Mouse (Mus musculus): ENCODE measurements around the gene Igbp1. TPM values are rescaled to one million over a fixed set of nuclear protein-coding genes. Genes with fewer than 3 reads are reported as not detected.

The Igbp1 gene
- 67.3 and 72.7 TPM in 2 replicates for polyA plus RNA-seq (2012; ENCODE audit: insufficient read depth, insufficient read length, missing spikeins)

DNA sequence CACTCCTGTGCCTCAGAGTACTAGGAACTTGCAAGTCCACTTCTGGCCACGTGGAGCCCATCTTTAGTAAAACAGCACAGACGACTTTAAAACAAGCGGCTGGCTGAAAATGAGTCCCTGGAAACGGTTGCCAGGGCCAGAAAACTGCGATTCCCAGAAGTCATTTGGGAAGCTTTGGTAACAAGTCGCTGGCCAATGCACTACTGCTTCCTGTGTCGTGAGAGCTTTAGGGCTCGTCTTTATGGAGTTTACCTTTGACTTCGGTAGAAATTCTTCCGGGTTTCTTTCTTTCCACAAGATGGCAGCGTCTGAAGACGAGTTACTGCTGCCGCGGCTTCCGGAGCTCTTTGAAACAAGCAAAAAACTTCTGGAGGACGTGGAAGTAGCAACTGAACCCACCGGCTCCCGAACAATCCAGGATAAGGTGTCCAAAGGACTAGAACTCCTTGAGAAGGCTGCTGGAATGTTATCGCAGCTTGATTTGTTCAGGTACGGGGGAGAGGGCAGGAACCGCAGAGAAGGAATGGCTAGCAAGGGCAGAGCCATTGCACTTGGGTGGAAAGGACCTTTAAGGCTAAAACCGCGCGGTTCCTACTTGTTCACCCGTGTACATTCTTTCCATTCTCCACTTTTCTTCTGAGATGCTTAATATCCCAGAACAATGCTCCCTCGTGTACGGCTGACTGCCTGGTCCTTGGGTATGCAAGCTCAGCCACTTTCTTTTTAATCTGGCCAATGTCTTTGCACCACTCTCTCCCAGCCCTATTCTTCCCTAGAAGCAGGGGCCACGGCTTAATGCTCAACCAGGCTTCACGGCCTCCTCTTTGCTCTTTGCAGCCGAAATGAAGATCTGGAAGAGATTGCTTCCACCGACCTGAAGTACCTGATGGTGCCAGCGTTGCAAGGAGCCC, at the start of gene Igbp1:
Gene Igbp1 (plus strand): TSS at position 224 of the 911 bp plus-strand sequence.
- peak within 1 kb of the TSS; percentile 92 for H3K4me3 ChIP-seq (ENCODE audit: insufficient read depth, low read depth, low read length)
- 0 out of 2 replicates have a peak, but pooled peaks cover 2% of the 10 kb centered on the region for H3K4me1 ChIP-seq (ENCODE audit: control insufficient read depth, insufficient read depth, insufficient read length, low read length)
- H3K27ac ChIP-seq (replicated peaks; ENCODE audit: low read depth, low read length), result peak within 1 kb of the TSS; percentile 72

DNA sequence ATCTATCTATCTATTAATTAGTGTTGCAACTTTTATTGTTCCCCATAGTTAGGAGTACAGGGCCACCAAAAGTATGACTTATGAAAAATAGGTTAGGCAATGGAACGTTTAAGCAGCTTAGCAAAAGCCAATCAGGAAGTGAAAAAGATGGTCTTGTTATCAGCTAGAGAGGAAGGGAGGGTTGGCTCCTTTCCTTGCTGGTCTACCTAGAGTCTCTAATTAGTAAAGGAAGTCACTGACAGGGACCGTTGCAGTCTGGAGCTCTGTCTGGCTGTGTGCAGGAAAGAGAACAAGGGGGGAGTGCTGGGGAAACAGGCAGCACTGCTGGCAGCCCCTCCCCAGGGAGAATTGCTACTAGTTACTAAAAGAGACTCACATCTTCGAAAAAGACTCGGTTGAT, 26.0 kb upstream of the Igbp1 start:
- no peaks in the 10 kb centered on the region for H3K4me1 ChIP-seq (ENCODE audit: control insufficient read depth, insufficient read depth, insufficient read length, low read length)
- H3K4me3 ChIP-seq (ENCODE audit: insufficient read depth, low read depth, low read length), result no peak overlapping the region
- no peak overlapping the region for H3K27ac ChIP-seq (replicated peaks; ENCODE audit: low read depth, low read length)

DNA sequence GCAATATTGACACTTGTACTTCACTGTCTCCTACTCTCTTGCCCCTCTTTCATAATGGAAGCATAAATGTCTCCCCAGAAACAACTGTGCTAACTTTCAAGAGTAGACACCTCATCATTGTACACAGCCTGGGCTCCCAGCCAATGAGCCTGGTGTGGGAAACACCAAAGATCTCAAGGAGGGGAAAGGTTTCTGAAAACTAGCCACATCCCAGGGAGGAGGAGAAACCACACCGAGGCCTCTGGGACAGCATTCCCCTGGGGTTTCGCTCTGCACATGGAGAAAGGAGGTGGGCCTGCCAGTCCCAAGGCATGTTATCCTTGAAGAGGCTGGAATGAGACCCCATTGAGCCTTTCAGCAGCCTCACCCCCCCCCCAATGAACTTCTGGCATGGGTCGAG, 24.0 kb upstream of the Igbp1 start:
- no peak overlapping the region for H3K4me3 ChIP-seq (ENCODE audit: insufficient read depth, low read depth, low read length)
- no peaks in the 10 kb centered on the region for H3K4me1 ChIP-seq (ENCODE audit: control insufficient read depth, insufficient read depth, insufficient read length, low read length)
- no peak overlapping the region for H3K27ac ChIP-seq (replicated peaks; ENCODE audit: low read depth, low read length)

DNA sequence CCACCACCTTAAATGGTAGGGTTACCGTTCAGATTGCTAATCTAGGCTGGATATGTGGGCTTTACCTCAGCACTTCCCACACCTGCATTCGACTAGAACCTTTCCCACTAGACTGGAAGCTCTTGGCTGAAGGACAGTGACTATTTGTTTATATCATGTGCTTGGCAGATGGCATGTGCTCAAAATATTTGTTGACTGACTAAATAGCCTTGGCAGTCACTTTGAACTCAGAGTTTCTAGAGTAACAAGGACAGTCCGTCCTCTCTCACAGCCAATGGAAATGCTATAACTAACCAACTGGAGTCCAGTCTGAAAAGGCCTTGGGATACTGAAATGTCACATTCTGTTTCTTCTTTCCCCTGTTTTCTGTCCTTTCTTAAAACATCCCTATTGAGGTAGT, 22.6 kb upstream of the Igbp1 start:
- no peaks in the 10 kb centered on the region for H3K4me1 ChIP-seq (ENCODE audit: control insufficient read depth, insufficient read depth, insufficient read length, low read length)
- no peak overlapping the region for H3K4me3 ChIP-seq (ENCODE audit: insufficient read depth, low read depth, low read length)
- no peak overlapping the region for H3K27ac ChIP-seq (replicated peaks; ENCODE audit: low read depth, low read length)

DNA sequence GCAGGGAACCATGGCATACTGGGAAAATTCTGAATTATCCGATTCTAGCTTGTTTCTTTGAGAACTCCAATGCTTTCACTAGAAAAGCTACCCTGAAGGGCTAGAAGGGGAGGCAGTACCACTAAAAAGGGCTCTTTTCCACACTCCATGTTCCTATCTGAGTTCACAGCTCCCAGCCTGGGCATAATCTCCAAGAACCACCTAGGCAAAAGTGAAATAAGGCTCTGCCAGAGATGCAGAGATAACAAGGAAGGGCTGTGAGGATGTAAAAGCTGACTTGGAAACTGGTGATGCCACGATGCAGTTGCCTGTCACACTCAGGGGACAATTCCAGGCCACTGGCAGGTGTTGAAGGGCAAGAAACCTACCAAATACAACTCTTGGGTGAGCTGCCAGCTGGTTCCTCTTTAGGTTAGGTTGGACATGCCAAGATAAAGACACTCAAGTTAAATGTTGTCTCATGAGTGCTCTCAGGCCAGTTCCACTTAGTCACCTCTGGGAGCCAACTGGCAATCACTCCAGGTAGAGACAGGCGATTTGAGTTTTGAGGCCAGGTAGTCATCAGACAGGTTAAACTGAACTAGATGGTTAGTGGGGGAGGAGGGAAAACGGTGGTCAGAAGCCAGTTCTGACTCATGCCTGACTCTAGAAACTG, 18.4 kb upstream of the Igbp1 start:
- H3K4me1 ChIP-seq (ENCODE audit: control insufficient read depth, insufficient read depth, insufficient read length, low read length), result no peaks in the 10 kb centered on the region
- no peak overlapping the region for H3K4me3 ChIP-seq (ENCODE audit: insufficient read depth, low read depth, low read length)
- H3K27ac ChIP-seq (replicated peaks; ENCODE audit: low read depth, low read length), result no peak overlapping the region

DNA sequence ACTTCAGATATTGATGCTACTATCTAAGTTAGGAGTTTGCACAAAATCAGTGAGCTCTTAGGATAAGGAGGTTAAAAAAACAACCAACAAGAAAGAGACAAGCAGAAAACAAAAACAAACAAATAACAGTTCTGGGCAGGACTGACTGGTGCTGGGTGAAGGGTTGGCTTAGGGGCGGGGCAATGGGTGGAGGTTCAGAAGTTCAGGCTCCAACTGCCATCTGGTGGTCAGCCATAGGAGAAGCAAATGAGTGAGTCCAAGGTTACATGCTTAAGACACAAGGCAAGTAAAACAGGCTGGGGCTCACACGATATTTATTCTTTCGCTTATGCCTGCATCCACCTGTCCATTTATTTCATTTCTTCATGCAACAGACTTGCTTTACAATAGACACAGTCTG, 13.8 kb upstream of the Igbp1 start:
- Histone ChIP-seq H3K27ac (replicated peaks; ENCODE audit: low read depth, low read length) (no peak overlapping the region), H3K4me1 (ENCODE audit: control insufficient read depth, insufficient read depth, insufficient read length, low read length) (no peaks in the 10 kb centered on the region), H3K4me3 (ENCODE audit: insufficient read depth, low read depth, low read length) (no peak overlapping the region)

DNA sequence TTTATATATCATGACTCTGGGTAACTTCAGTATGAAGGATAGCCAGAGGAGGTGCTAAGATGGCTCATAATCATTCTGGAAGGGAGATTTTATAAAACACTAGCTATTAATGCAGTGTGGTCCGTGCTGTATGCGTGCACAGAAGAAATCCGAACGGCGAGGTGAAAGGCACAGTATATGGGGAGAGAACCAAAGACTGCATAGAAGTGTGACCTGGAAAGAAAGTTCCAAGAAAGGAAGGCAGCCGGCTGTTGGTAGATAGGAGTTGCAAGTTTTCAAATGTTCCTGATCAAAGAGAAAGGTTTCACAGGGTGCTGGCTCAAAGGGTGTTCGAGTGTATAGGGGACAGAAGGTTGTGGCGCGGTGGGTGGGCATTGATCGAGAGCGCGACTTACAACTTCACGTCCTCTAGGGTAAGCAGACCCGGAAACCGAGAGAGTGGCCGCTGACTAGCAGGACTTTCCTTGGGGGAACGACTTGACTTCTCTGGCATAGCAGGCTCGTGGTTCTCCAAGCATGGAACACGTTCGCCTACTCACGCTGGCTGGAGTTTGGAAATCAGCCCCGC, 507 bp upstream of the Igbp1 start:
- peak overlapping the region; percentile 59 for H3K4me3 ChIP-seq (ENCODE audit: insufficient read depth, low read depth, low read length)
- no peak overlapping the region for H3K27ac ChIP-seq (replicated peaks; ENCODE audit: low read depth, low read length)
- H3K4me1 ChIP-seq (ENCODE audit: control insufficient read depth, insufficient read depth, insufficient read length, low read length), result 0 out of 2 replicates have a peak, but pooled peaks cover 2% of the 10 kb centered on the region

DNA sequence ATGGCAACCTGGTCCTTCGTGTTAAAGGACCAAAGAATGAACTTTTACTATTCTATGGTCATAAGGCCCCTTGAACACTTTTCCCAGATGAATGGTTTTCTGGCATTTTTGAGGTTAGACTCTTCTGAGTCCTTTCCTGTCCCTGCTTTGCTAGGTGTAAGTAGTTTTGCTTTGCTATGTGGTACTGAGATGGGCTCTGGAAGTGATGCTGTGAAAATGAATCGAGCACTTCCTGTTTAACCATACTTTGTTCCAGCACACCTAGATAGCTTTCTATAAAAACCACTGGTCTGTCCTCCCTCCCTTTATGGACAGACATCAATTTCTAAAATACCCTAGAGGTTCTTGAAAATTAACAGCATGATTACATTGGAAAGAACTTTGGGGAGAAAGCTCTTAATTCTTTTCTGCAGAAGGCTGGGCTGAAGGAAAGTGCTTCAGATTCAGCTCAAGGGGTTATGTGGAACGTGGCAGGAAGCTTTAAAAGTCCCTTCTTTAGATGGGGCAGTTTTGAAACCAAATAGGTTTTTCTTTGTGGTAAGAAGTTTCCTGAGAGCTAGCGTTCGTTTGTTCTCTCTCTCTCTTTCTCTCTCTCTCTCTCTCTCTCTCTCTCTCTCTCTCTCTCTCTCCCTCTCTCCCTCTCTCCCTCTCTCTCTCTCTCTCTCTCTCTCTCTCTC, 10.2 kb downstream of the Igbp1 start:
- H3K4me3 ChIP-seq (ENCODE audit: insufficient read depth, low read depth, low read length), result no peak overlapping the region
- H3K4me1 ChIP-seq (ENCODE audit: control insufficient read depth, insufficient read depth, insufficient read length, low read length), result no peaks in the 10 kb centered on the region
- no peak overlapping the region for H3K27ac ChIP-seq (replicated peaks; ENCODE audit: low read depth, low read length)

DNA sequence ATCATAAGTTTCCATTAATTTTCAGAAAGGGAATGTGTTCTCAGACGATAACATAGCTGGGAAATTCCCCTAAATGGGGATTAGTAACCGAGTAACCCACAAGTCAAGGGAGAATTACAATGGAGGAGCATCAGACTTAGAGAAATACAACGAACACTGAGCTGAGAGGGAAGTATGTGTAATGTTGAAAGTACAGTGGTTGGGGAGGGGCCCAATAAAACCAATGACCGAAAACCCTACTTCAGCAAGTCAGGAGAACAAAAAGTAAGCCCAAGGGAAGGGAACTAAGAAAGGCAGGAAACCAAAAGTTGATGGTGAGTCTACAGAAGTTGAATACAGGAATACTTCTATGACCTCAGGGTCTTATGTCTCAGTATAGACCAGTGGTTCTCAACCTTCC, 14.1 kb downstream of the Igbp1 start:
- no peak overlapping the region for H3K27ac ChIP-seq (replicated peaks; ENCODE audit: low read depth, low read length)
- H3K4me1 ChIP-seq (ENCODE audit: control insufficient read depth, insufficient read depth, insufficient read length, low read length), result no peaks in the 10 kb centered on the region
- no peak overlapping the region for H3K4me3 ChIP-seq (ENCODE audit: insufficient read depth, low read depth, low read length)

DNA sequence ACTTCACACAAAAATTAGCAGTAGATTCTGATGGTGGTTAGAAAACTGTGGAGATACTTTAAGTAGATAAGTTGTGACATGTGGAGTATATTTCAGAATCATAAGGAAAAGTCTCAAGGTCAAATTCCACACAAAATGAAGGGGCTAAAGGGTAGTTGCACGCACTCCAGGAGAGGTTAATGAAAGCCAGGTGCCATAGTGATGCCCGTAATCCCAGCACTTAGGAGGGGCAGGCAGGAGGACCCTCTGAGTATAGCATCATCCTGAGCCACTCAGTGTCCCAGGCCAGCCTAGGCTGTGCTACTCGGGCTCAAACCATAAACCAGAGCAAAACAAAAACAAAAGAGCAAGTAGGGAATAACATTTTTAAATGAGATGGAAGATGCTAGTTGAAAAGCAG, 15.8 kb downstream of the Igbp1 start:
- no peak overlapping the region for H3K27ac ChIP-seq (replicated peaks; ENCODE audit: low read depth, low read length)

DNA sequence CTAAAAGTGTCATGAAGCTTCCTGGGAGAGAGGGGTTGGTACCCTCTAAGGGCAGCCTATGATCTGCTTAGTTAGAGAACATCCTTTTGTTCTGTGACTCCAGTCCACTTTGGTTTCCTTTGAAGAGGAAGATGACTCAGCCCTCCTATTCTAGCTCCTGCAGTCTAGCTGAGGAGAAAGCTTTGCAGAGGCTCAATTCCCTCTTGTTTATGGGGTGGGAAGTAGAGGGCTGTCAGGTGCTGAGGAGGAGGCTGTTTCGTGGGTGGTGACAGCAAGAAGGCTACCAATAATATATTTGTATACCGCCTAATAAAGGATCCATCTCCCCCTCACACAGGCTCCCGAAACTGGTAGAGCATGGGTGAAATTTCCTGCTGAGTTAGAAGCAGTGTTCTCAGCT, 22.6 kb downstream of the Igbp1 start:
- no peaks in the 10 kb centered on the region for H3K4me1 ChIP-seq (ENCODE audit: control insufficient read depth, insufficient read depth, insufficient read length, low read length)
- no peak overlapping the region for H3K27ac ChIP-seq (replicated peaks; ENCODE audit: low read depth, low read length)
- no peak overlapping the region for H3K4me3 ChIP-seq (ENCODE audit: insufficient read depth, low read depth, low read length)

More for the DNA sequence above, 15.8 kb downstream of the Igbp1 start:
- no peaks in the 10 kb centered on the region for H3K4me1 ChIP-seq (ENCODE audit: control insufficient read depth, insufficient read depth, insufficient read length, low read length)
- no peak overlapping the region for H3K4me3 ChIP-seq (ENCODE audit: insufficient read depth, low read depth, low read length)

DNA sequence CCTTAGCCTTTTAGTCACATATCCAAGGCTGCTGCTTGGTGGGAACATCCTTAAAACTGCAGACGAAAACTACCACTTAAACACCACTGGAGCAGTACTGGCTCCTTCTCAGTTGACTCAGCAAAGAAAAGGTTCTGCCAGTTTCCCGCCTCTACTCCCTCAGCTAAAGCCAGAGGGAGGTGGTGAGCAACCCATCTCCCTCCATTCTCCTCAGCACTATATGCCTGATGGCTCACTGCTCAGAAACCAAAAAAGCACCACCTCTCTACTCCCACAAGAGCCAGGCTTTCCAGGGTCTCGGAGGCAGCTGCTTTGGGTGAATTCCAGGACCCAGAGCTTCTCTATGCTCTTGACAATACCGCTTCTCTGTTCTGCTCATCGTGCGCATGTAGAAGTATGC, 23.5 kb downstream of the Igbp1 start:
- Histone ChIP-seq H3K4me1 (ENCODE audit: control insufficient read depth, insufficient read depth, insufficient read length, low read length) (no peaks in the 10 kb centered on the region), H3K4me3 (ENCODE audit: insufficient read depth, low read depth, low read length) (no peak overlapping the region), H3K27ac (replicated peaks; ENCODE audit: low read depth, low read length) (no peak overlapping the region; the same call in 1 of the 2 replicates)

DNA sequence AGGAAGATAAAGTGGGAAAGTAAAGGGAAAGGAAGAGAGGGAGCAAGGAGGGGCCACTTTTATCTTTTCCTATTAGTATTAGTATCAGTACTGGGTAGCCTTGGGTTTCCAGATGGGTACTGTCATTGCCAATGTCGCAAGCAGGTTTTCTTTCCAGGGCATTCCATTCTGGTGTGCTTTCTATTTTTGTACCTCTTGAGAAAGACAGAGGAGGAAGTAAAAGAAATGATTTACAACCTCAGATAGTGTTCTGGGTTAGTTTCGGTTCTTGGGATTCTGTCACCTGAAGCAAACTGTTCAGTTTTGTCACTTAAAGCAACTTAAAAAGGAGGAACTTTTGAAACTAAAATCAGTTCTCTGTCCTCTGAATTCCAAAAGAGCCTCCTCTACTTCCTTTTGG, 24.4 kb downstream of the Igbp1 start:
- Histone ChIP-seq H3K4me1 (ENCODE audit: control insufficient read depth, insufficient read depth, insufficient read length, low read length) (no peaks in the 10 kb centered on the region), H3K4me3 (ENCODE audit: insufficient read depth, low read depth, low read length) (peak overlapping the region; percentile 6; the same call in 1 of the 2 replicates), H3K27ac (replicated peaks; ENCODE audit: low read depth, low read length) (peak overlapping the region; percentile 56)

DNA sequence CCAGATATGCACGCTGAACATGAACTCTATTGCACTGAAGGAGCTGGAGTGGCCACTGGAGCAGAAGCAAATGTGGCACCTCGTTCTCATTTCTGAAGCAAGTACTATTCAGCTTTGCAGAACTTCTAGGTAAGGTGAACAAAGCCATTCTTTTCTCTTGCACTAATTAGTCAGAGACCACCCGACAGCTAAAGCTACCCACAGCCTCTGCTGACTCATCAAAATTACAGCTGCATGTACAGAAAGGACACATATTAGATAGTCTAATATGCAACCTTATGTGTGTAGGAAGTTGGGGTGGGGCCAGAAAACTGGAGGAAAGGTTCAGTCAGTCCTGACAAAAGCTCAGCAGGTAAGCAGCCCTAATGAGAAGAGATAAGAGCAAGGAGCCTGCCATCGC, 30.4 kb downstream of the Igbp1 start, which contains the start of gene Dgat2l6:
Gene Dgat2l6 (plus strand): TSS at position 368 of the 400 bp plus-strand sequence.
- Histone ChIP-seq H3K27ac (replicated peaks; ENCODE audit: low read depth, low read length) (no peak within 1 kb of the TSS), H3K4me3 (ENCODE audit: insufficient read depth, low read depth, low read length) (no peak within 1 kb of the TSS), H3K4me1 (ENCODE audit: control insufficient read depth, insufficient read depth, insufficient read length, low read length) (no peaks in the 10 kb centered on the region)

DNA sequence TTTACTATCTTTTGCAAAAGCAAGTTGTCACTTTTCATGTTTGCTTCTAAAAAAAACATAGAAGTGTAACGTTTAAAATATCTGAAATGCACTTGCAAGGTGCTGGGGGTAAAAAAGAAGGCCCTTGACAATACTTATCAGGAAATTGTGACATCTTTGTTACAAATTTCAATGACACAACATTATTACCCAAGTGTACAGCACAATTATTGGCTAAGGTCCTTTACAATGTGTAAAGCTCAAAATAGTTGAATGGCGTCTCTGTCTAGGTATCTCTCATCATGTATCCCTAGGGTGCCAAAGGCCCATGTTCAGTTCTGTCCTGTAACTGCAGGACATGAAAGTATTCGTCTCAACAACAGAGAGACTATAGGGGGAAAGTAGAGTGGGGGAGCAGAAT, 61.9 kb downstream of the Igbp1 start:
- no peaks in the 10 kb centered on the region for H3K4me1 ChIP-seq (ENCODE audit: control insufficient read depth, insufficient read depth, insufficient read length, low read length)
- no peak overlapping the region for H3K27ac ChIP-seq (replicated peaks; ENCODE audit: low read depth, low read length)
- no peak overlapping the region for H3K4me3 ChIP-seq (ENCODE audit: insufficient read depth, low read depth, low read length)

All from brown adipose tissue, adult 24 weeks (tissue).